Comparison of ENCODE assay signal across 13 mouse cellular contexts in genomic region chr16:85215846-85216245, GRCm38 (mm10). TPM values are rescaled to one million over a fixed set of nuclear protein-coding genes. Genes with fewer than 3 reads are reported as not detected.
DNase-seq lines count a peak whose midpoint lies in the region; ATAC-seq and TF ChIP-seq lines count a peak whose summit lies in the region.
"Had no signal": no experiment of that assay in that cellular context is flagged by ENCODE, and none has a peak within 500 bp of the region (broad histone marks: within the 10 kb centered on the region; RNA-seq: fewer than 3 reads in every experiment).

No protein-coding gene starts in this region.

- 63% methylated on average over 9 of the region's 9 CpGs for WGBS in embryonic facial prominence, embryonic 14.5 days
- 81% methylated on average over 9 of the region's 9 CpGs for WGBS in embryonic facial prominence, embryonic 10.5 days
- WGBS in limb, embryonic 14.5 days = 53% methylated on average over 9 of the region's 9 CpGs
- 82% methylated on average over 9 of the region's 9 CpGs for WGBS in limb, embryonic 10.5 days

- H3K4me2 ChIP-seq in embryonic facial prominence, embryonic 14.5 days (ENCODE audit: low read depth, low read length) = no peak overlapping the region
- 0 out of 2 replicates have a peak overlapping the region, but pooled peaks have one; percentile 3 for H3K4me2 ChIP-seq in limb, embryonic 14.5 days (replicated peaks; ENCODE audit: low read depth, low read length, severe bottlenecking)
- H3K4me2 ChIP-seq: forebrain, embryonic 12.5 days had no signal

- no peaks in the 10 kb centered on the region for H3K36me3 ChIP-seq in embryonic facial prominence, embryonic 14.5 days (ENCODE audit: control insufficient read depth, insufficient read depth, low read length)
- no peaks in the 10 kb centered on the region for H3K36me3 ChIP-seq in embryonic facial prominence, embryonic 10.5 days (replicated peaks)
- no peaks in the 10 kb centered on the region for H3K36me3 ChIP-seq in limb, embryonic 14.5 days (ENCODE audit: control insufficient read depth, insufficient read depth, low read length)
- no peaks in the 10 kb centered on the region for H3K36me3 ChIP-seq in limb, embryonic 10.5 days
- H3K36me3 ChIP-seq: forebrain, embryonic 12.5 days; G1E; midbrain, embryonic 10.5 days had no signal

- peak; percentile 13 for DNase-seq in embryonic facial prominence, embryonic 14.5 days (ENCODE audit: low spot score)
- DNase-seq in embryonic facial prominence, embryonic 10.5 days (ENCODE audit: low spot score) = no peak
- DNase-seq in limb, embryonic 14.5 days (ENCODE audit: low spot score) = no peak
- DNase-seq in limb, embryonic 10.5 days (ENCODE audit: low spot score) = no peak
- DNase-seq in layer of hippocampus, adult 8-10 months (ENCODE audit: low spot score in 2 of 2) = peak; percentile 17 to 28
- peak; percentile 9 for DNase-seq in right cerebral cortex, postnatal 14 days
- DNase-seq in kidney, postnatal 10 days = no peak

- H3K9ac ChIP-seq in embryonic facial prominence, embryonic 14.5 days (ENCODE audit: low read depth, low read length) = no peak overlapping the region
- no peak overlapping the region for H3K9ac ChIP-seq in limb, embryonic 14.5 days (ENCODE audit: low read depth, low read length, severe bottlenecking)
- H3K9ac ChIP-seq: forebrain, embryonic 12.5 days had no signal

- H3K27me3 ChIP-seq in embryonic facial prominence, embryonic 14.5 days (replicated peaks; ENCODE audit: control insufficient read depth, insufficient read depth, low read length) = no peaks in the 10 kb centered on the region
- H3K27me3 ChIP-seq in embryonic facial prominence, embryonic 10.5 days (replicated peaks; ENCODE audit: low read depth, poor library complexity, severe bottlenecking) = no peaks in the 10 kb centered on the region
- no peaks in the 10 kb centered on the region for H3K27me3 ChIP-seq in limb, embryonic 14.5 days (ENCODE audit: control insufficient read depth, insufficient read depth, low read length)
- no peaks in the 10 kb centered on the region for H3K27me3 ChIP-seq in limb, embryonic 10.5 days (ENCODE audit: low read depth, poor library complexity, severe bottlenecking)
- H3K27me3 ChIP-seq: forebrain, embryonic 12.5 days had no signal

- no peak for ATAC-seq in embryonic facial prominence, embryonic 14.5 days (ENCODE audit: low read depth)
- no peak for ATAC-seq in limb, embryonic 14.5 days (ENCODE audit: low FRiP score, low read depth)
- ATAC-seq in monocyte, adult 5-6 weeks (replicated peaks; ENCODE audit: insufficient number of reproducible peaks, low FRiP score, low TSS enrichment, poor library complexity, severe bottlenecking) = no peak
- ATAC-seq: activated CD4-positive, CD25-positive, alpha-beta regulatory T cell, adult 4 months had no signal

- no peaks in the 10 kb centered on the region for H3K4me1 ChIP-seq in embryonic facial prominence, embryonic 14.5 days (ENCODE audit: control insufficient read depth, insufficient read depth, low read length)
- peaks cover 6% of the 10 kb centered on the region; the same call in 1 of the 2 replicates for H3K4me1 ChIP-seq in embryonic facial prominence, embryonic 10.5 days
- H3K4me1 ChIP-seq in limb, embryonic 14.5 days (ENCODE audit: control insufficient read depth, insufficient read depth, low read length) = peaks cover 4% of the 10 kb centered on the region; the same call in 1 of the 2 replicates
- peaks cover 13% of the 10 kb centered on the region for H3K4me1 ChIP-seq in limb, embryonic 10.5 days
- H3K4me1 ChIP-seq: forebrain, embryonic 12.5 days; midbrain, embryonic 10.5 days had no signal

- H3K27ac ChIP-seq in embryonic facial prominence, embryonic 14.5 days (replicated peaks; ENCODE audit: low read depth, low read length) = no peak overlapping the region
- no peak overlapping the region for H3K27ac ChIP-seq in embryonic facial prominence, embryonic 10.5 days (replicated peaks)
- H3K27ac ChIP-seq in limb, embryonic 14.5 days (replicated peaks; ENCODE audit: low read depth, low read length) = no peak overlapping the region
- H3K27ac ChIP-seq in limb, embryonic 10.5 days = no peak overlapping the region
- H3K27ac ChIP-seq: forebrain, embryonic 12.5 days; midbrain, embryonic 10.5 days; stomach, postnatal 0 days had no signal

- no peak overlapping the region for H3K4me3 ChIP-seq in embryonic facial prominence, embryonic 14.5 days (ENCODE audit: low read depth, low read length)
- H3K4me3 ChIP-seq in embryonic facial prominence, embryonic 10.5 days = no peak overlapping the region
- no peak overlapping the region for H3K4me3 ChIP-seq in limb, embryonic 14.5 days (replicated peaks; ENCODE audit: low read length)
- H3K4me3 ChIP-seq in limb, embryonic 10.5 days = no peak overlapping the region
- H3K4me3 ChIP-seq: forebrain, embryonic 12.5 days; midbrain, embryonic 10.5 days had no signal

- no peak for TF ChIP-seq POLR2A in limb, embryonic 14.5 days (IDR thresholded peaks at IDR 0.05; ENCODE audit: borderline replicate concordance, extremely low read depth, insufficient read depth, insufficient read length)

- H3K9me3 ChIP-seq in embryonic facial prominence, embryonic 14.5 days (ENCODE audit: control insufficient read depth, low read length) = no peaks in the 10 kb centered on the region
- no peaks in the 10 kb centered on the region for H3K9me3 ChIP-seq in embryonic facial prominence, embryonic 10.5 days
- H3K9me3 ChIP-seq in limb, embryonic 14.5 days (ENCODE audit: control insufficient read depth, low read length) = no peaks in the 10 kb centered on the region
- H3K9me3 ChIP-seq in limb, embryonic 10.5 days (replicated peaks) = no peaks in the 10 kb centered on the region
- H3K9me3 ChIP-seq: forebrain, embryonic 12.5 days; midbrain, embryonic 10.5 days had no signal

RNA-seq across cellular contexts. Expression of gene App, which starts 42.3 kb away (rescaled TPM):
- 239 and 259 TPM in 2 replicates for polyA plus RNA-seq in embryonic facial prominence, embryonic 14.5 days (2014; fragmentation: Nextera tagmentation; extraction: Ambion mirVana)
- 116 TPM in 2 replicates for polyA plus RNA-seq in embryonic facial prominence, embryonic 10.5 days (2016; fragmentation: Nextera tagmentation; extraction: Ambion mirVana)
- 307 and 326 TPM in 2 replicates for polyA plus RNA-seq in limb, embryonic 14.5 days (2012; rRNA removed)
- polyA plus RNA-seq in limb, embryonic 14.5 days (2014; fragmentation: Nextera tagmentation; extraction: Ambion mirVana) = 206 and 221 TPM in 2 replicates
- 80.2 and 94.7 TPM in 2 replicates for polyA plus RNA-seq in limb, embryonic 10.5 days (2016; fragmentation: Nextera tagmentation; extraction: Ambion mirVana)
- total RNA-seq in layer of hippocampus, adult 8-10 months (2022) = 1,000 to 10,000 TPM; 1,204 to 1,249 (median 1,228) TPM
- 66.5 to 96.2 TPM (median 88.0 TPM) in 3 replicates for total RNA-seq in monocyte, adult 5-6 weeks (2017)
- polyA plus RNA-seq: G1E had no signal

Comparison
In these comparisons a context has a peak if more than half of its experiments do, and no peak if none do; other contexts are left out.
1. DNase-seq: peak in embryonic facial prominence, embryonic 14.5 days (single experiment), layer of hippocampus, adult 8-10 months (2 of 2) and right cerebral cortex, postnatal 14 days (single experiment); none in embryonic facial prominence, embryonic 10.5 days (single experiment), limb, embryonic 14.5 days (single experiment), limb, embryonic 10.5 days (single experiment) and kidney, postnatal 10 days (single experiment).